Mouse (Mus musculus) cerebellum, adult 11 months (tissue): Measurements from ENCODE around the gene Pex11g.

Source experiments
- DNase-seq: peaks from one replicate; pipeline ENCODE4 v3.0.0; 2022

Gene Pex11g

DNA sequence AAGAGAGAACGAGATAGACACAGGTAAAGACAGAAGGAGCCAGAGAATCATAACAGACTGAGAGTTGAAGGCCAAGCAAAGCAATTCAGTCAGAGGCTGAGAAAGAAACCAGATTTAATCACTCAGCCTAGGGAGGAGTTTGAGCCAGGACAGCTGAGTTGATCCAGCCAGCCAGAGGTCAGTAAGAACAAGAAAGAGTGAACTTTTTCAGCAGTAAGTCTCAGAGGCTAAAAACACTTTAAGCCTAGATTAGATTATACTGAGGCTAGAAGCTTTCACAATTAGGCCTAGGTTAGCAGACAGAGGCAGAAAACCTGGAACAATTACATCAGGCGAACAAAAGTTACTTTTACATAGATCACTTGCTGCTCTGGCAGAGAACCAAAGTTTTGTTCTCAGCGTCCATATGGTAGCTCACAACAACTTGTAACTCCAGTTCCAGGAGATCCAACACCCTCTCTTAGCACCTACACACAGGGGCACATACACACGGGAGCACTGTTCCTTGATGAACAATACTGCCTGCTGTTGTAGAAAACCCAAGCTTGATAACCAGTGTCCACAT is 12.8 kb upstream of the Pex11g start:
- DNase-seq, result no peak

- no peak for DNase-seq
Observed at GRCm38 (mm10) chr8:3475715-3476429, 8.4 kb upstream of the Pex11g start.

DNA sequence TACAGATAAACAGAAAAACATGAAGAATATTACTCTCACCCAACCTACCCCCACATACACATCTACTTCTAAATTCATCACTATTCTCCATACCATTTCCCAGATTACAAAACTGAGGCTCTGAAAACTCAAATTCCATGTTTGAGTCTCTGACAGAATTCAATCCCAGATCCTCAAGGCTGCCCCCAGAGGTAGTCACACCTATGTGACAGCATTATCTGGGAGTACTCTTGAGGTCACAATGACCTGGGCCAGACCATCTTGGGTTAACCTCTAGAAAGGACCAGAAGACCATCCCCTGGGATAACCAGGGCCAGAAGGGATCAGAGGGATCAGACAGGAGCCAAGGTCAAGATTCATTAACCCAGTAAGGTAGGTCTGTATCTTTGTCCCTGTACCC is 3.1 kb upstream of the Pex11g start, which contains the start of gene Tex45:
Tex45 (plus strand) TSS at position 301 of the 400 bp plus-strand sequence.
- no peak for DNase-seq

DNA sequence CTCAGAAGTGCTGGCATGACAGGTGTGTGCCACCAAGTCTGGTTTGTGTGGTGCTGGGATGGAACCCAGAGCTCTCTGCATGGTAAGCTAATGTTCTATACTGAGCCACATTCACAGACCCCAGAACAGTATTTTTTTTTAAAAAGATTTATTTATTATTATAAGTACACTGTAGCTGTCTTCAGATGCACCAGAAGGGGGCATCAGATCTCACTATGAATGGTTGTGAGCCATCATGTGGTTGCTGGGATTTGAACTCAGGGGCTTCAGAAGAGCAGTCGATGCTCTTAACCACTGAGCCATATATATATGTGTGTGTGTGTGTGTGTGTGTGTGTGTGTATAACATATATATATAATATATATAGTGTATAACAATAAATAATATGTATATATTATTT is 1.4 kb upstream of the Pex11g start:
- no peak for DNase-seq

DNA sequence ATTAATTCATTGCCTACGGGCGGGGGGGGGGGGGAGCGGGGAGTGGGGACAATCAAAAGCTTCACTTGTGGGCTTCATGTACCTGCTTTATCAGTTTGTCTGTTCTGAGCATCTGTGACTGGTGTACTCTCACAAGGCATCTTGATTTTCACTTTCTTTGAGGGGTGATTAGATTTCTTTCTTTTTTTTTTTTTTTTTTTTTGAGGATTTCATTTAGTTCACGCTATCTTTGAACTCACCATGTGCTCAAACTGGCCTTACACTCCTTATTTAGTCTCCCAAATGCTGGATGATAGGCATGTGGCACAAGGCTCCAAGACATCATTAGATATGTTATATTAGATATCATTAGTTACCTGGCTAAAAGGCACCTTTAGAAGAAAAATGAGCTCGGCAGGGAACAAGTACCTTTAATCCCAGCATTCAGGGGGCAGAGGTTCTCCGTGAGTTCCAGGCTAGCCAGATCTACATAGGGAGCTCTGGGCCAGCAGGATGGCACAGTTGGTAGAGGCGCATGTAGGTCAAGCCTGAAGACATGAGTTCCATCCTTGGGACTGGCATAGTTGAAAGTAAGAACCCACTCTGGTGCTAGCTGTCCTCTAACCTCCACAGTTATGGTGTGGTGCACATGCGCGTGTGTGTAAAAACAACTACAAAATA is 536 bp upstream of the Pex11g start:
- DNase-seq, result no peak

GRCm38 (mm10) chr8:3464309-3464708 is 3.2 kb downstream of the Pex11g start:
- no peak for DNase-seq

GRCm38 (mm10) chr8:3463248-3463647 is 4.2 kb downstream of the Pex11g start:
- no peak for DNase-seq

DNA sequence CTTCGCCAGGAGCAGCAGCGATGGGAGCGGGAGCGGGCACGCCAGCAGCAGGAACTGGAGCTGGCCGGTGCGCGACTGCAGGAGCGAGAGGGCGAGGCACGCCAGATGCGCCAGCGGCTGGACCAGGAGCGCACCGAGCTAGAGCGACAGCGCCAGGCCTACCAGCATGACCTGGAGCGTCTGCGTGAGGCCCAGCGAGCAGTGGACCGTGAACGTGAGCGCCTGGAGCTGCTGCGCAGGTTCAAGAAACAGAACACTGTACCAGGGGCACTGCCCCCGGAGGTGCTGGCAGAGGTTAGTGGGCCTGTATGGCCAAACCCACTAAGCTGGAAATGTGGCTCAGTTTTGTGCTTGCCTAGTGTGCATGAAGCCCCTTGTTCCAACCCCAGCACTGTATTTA is 15.5 kb downstream of the Pex11g start:
- no peak for DNase-seq

- peak; percentile 37 for DNase-seq
Observed at GRCm38 (mm10) chr8:3450670-3451069, 16.8 kb downstream of the Pex11g start.

DNA sequence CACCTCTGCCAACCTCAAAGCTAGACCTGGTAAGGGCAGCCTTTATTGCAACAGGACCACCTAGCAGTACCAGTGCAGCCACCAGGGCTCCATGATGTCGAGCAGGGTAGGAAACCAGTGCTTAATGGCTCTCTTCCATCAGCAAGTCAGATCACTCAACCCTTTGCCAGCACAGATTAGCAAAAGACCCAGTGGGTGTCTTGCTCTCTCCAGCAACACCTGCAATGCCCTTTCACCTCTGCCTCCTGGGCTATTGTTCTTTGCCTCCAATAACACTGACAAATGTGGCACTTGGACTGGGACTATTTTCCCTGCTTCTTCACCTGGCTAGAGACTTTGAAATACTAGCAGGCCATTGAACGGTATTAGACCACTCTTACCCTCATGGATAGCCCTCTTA is 18.3 kb downstream of the Pex11g start:
- no peak for DNase-seq

DNA sequence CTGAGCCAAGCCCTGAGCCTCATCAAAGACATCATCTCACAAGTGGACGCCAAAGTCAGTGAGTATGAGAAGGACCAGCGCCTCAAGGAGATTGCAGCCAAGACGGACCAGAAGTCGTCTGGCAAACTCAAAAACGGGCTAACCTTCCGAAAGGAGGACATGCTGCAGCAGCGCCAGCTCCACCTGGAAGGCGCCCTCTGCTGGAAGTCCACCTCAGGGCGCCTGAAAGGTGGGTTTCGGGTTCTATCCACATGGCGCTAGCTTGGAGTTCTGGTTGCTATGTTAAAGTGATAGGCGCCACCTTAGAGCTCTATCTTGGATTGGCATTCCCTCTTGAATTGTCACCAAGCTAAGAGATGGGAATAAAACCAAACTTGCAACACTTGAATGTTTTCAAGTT is 28.0 kb downstream of the Pex11g start:
- no peak for DNase-seq

DNA sequence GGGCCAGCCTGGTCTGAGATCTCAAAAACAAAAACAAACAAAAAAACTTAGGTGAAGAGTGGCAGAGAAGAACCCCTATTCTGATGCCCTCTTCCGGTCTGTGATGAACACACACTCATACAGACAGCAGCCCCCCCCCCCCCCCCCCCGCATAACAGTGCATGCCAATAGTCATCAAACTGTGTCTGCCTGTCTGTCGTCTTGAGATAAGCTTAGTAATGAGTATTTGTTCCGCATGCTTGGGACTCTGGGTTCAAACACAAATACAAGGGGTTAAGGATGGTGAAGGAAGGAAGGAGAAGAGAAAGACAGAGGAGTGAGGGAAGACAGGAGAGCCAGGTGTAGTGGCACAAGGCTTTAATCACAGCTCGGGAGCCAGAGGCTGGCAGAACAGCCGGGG is 31.0 kb downstream of the Pex11g start:
- no peak for DNase-seq

DNA sequence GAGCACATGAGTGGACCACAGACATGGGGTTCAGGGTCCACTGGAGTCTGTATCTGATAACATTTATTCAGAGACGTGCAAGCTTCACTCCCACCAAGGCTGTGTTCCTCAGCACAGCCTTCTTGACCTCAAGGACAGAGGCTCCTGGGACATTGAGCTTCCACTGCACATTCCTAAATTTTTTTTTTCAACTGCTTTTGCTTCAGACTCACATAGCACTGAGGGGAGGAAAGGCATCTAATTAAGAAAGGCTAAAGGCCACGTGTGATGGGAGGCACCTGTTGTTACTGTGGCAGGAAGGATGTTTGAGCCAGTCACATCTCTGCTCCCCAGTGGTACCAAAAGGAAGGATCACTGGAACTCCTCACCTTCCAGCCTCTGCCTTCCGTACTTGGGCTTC is 36.4 kb downstream of the Pex11g start:
- no peak for DNase-seq

- peak; percentile 61 for DNase-seq
Observed at GRCm38 (mm10) chr8:3429966-3430365, 37.5 kb downstream of the Pex11g start.

- no peak for DNase-seq
Observed at GRCm38 (mm10) chr8:3428426-3428825, 39.1 kb downstream of the Pex11g start.

DNA sequence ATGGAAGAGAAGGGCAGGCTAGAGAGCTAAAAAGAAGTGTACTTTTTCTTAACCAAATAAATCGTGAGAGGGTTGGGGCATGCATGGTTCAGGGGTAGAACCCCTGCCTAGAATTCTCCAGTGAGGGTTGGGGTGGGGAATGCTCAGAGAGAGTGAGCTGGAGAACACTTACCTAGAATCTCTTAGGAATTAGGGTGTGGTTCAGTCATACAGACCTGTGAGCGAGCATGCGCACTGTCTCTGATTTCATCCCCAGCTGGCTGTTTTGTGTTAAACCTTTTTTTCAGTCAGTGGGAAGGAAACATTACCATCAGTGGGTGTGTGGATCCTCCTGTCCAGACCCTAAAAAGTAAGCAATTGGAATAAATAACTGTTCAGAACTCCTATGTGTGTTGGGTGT is 41.3 kb downstream of the Pex11g start:
- DNase-seq, result no peak

- no peak for DNase-seq
Observed at GRCm38 (mm10) chr8:3425217-3425616, 42.3 kb downstream of the Pex11g start.

DNA sequence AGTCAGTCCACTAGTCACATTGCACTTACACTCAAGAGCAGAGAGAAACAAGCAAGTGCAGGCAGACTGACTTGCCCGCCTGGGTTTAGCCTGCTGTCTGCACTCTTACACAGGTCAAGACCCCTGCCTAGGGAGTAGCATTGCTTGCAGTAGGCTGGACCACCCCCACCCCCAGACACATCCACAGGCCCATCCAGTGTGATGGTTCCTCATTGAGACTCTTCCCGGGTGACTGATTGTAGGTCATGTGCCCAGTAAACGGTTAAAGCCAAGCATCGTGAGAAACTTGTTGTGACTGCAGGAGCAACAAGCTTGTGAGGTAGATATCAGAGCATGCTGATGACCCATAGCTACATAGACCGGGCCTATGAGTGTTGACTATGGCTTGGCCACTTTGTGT is 46.0 kb downstream of the Pex11g start:
- no peak for DNase-seq

- no peak for DNase-seq
Observed at GRCm38 (mm10) chr8:3420105-3420706, 47.3 kb downstream of the Pex11g start.

- no peak for DNase-seq
Observed at GRCm38 (mm10) chr8:3418101-3418500, 49.4 kb downstream of the Pex11g start.

DNA sequence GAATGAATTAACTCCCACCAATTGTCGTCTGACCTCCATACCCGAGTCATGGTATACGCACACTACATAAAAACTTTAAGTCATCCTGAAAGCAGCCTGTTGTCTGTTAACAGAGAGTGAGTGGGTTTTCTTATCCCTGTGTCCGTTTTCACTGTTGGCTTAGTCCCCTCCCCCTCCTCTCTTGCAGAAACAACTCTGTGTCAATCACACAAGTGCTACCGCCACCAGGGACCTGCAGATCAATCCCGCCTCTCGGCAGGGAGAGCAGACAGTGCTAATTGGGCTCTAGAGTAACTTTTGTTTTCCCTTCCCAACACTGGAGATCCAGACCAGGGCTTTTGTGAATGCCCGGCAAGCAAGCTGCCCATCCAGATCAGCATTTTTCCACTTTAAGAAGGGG is 50.0 kb downstream of the Pex11g start:
- no peak for DNase-seq

GRCm38 (mm10) chr8:3416846-3417245 is 50.6 kb downstream of the Pex11g start:
- DNase-seq, result no peak

GRCm38 (mm10) chr8:3415661-3416060 is 51.8 kb downstream of the Pex11g start:
- DNase-seq, result no peak

GRCm38 (mm10) chr8:3415259-3415658 is 52.2 kb downstream of the Pex11g start:
- DNase-seq, result no peak
